Mouse (Mus musculus) WW6 (cell line): Measurements from ENCODE around the gene Olfr71.

Source experiments
- DNase-seq: peaks from one replicate; pipeline ENCODE4 v3.0.0-alpha.2; 2013; ENCODE audit warnings: low read depth, low spot score

Olfr71 gene

GRCm38 (mm10) chr4:43709869-43710268 lies at the start of gene Olfr71:
TSS of gene Olfr71 (minus strand) at chr4:43710255.
- no peak for DNase-seq

- DNase-seq: no peak
These were observed 47.2 kb upstream of the Olfr71 start for GRCm38 (mm10) chr4:43757213-43757612.

GRCm38 (mm10) chr4:43745187-43745586 lies 35.1 kb upstream of the Olfr71 start:
- DNase-seq: no peak

GRCm38 (mm10) chr4:43743099-43743498 lies 33.0 kb upstream of the Olfr71 start:
- DNase-seq: no peak

DNA sequence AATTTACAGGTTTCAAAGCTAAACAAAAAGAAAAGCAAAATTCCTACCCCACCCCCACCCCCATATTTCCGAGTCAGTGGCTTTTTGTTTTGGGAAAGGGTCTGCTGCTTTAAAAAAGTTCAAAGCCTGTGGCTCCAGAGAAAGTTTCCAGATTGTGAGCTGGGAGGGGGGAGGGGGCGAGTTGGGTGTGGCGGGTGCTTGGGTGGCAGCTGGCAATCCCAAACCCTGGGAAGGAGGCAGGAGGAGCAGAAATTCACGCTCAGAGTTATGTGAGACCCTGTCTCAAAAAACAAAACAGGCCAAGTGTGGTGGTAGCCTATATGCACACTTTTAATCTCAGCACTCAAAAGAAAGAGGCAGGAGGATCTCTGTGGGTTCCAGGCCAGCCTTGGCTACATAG lies 32.6 kb upstream of the Olfr71 start:
- no peak for DNase-seq

- DNase-seq: no peak
These were observed 31.5 kb upstream of the Olfr71 start for GRCm38 (mm10) chr4:43741526-43741925.

GRCm38 (mm10) chr4:43738989-43739674 lies 29.1 kb upstream of the Olfr71 start:
- DNase-seq: no peak

- no peak for DNase-seq
These were observed 27.1 kb upstream of the Olfr71 start for GRCm38 (mm10) chr4:43737144-43737543.

GRCm38 (mm10) chr4:43733186-43733585 lies 23.1 kb upstream of the Olfr71 start:
- DNase-seq: no peak

- no peak for DNase-seq
These were observed 22.1 kb upstream of the Olfr71 start for GRCm38 (mm10) chr4:43732171-43732570.

DNA sequence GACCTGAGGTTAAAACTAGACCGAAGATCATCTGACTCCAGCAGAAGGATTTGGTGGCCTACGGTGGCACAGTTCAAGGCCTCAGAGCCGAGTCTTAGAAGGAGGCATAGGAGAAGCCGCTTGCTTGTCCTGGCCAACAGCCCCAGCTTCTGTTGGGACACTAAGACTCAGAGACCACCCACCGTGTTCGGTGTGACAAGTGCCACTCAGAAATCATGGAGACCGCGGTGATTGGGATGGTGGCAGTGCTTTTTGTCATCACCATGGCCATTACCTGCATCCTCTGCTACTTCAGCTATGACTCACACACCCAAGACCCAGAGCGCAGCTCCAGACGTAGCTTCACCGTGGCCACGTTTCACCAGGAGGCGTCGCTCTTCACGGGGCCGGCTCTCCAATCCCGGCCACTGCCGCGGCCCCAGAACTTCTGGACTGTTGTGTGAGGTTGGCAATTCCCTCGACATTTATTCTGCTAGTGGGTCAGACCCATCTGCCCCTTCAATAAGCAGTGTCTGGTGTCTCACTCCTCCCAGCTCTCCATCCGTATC lies 20.8 kb upstream of the Olfr71 start:
- DNase-seq: no peak

GRCm38 (mm10) chr4:43729794-43730550 lies 19.9 kb upstream of the Olfr71 start, which contains the start of gene Spaar:
TSS of gene Spaar (plus strand) at chr4:43730034.
- no peak for DNase-seq

GRCm38 (mm10) chr4:43729126-43729525 lies 19.1 kb upstream of the Olfr71 start:
- DNase-seq: no peak

DNA sequence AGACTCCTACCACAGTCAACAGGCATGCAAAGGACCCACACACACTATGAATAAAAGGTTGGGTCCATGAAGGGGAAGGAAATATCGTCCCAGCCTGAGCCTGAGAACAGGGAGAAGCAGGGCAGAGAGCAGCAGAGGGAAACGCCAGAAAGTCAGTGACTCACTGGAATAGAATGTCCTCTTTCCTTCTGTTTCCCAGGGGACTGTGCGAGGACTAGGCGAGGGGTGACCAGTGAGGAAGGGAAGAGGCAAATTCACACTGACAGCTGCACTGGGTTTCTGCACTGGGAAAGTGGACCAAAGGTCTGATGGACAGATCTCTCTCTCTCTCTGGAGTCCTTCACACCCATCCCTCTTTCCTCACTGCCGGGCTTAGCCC lies 18.5 kb upstream of the Olfr71 start:
- no peak for DNase-seq

GRCm38 (mm10) chr4:43727718-43728575 lies 17.9 kb upstream of the Olfr71 start:
- no peak for DNase-seq

- no peak for DNase-seq
These were observed 16.9 kb upstream of the Olfr71 start, which contains the start of gene Hrct1 for GRCm38 (mm10) chr4:43726995-43727394. TSS of gene Hrct1 (plus strand) at chr4:43727188.

DNA sequence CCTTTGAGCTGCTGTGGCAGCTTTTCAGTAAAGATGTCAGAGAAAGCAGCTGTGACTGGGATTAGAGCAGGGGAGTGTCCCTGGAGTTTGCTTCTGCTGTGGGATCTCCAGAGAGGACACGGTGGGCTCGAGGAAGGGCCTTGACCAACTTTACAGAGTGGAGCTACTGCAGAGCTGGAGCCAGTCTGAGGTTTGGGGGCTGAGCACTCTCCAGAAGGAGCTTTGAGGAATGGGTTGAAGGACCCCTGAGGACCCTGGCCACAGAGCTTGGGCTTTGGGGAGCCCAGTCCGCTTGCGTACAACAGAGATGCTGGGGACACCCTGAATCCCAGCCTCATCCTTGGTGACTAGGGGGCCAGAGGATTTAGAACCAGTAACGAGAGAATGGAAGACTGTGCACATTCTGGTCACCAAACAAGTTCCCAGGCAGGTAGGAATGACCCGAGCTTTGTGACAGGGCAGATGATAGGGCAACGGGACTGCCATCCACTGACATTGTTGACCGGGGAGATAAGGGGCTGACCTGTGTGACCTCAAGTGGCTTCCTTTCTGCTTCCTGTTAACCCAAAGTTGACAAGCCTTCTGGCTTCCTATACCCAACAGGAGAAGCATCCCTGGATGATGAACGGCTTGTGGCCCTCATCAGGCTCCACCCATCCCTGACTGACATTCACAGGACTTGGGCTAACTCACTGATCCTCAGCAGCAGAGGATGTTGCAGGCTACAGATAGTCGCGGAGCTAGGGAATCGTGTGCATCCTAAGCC lies 16.4 kb upstream of the Olfr71 start:
- DNase-seq: no peak

DNA sequence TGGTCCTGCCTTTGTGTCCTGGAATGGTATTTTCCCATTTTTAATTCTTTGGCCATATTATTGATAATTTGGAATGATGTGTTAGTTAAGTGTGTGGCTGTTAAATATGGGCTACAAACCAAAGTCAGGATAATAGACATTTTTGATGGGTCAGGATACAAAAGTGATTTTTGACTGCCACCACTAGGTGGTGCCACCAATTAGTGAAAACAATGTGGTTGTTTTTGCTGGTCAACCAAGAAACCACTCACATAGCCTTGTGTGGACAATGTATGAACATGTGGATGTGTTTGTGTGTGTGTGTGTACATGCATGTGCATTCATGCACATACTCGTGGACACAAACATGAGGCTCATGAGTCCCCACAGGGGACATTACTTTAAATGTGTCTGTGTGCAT lies 14.7 kb upstream of the Olfr71 start:
- DNase-seq: no peak

DNA sequence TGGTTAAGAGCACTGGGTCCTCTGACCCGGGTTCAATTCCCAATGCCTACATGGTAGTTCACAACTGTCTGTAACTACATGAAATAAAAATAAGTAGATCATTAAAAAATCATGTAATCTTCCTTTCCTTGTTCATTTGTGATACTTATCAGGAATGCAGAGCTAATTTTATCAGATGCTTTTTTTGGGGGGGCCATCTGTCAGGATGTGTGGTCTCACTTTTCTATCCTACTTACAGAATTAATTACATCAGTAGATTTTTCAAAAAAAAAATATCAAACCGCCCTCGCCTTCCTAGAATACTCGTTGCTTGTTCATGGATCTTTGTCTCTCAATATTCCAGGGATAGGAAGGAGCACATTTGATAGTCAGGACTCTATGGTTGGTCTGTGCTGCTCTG lies 12.1 kb upstream of the Olfr71 start:
- no peak for DNase-seq

GRCm38 (mm10) chr4:43720491-43721228 lies 10.6 kb upstream of the Olfr71 start:
- DNase-seq: no peak
